Mouse (Mus musculus): Measurements from ENCODE around the gene Ripk3. TPM values are rescaled to one million over a fixed set of nuclear protein-coding genes. Genes with fewer than 3 reads are reported as not detected.

Ripk3 gene
- total RNA-seq, 1 experiment = 9.0 TPM

DNA sequence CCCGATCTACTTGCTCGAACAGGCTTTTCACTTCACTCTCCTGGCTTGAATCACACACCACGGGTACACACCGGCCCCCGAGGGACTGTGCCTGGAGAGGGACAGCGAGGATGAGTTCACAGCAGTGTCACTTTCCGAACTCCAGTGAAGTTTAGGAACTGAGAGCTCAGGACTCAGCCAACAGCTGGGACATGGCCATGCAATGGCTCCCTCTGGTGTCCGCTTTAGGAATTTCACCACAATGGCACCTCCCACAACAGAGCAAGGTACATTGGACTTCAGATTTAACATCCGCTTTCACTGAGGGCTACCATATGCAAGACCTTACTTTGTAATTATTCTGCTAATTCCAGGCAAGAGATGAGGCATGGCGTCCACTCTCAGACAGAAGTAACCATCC is 45.0 kb downstream of the Ripk3 start:
- Histone ChIP-seq H3K36me3 (ENCODE audit: control insufficient read depth, insufficient read depth, low read length, poor library complexity, severe bottlenecking) (peaks cover 2% of the 10 kb centered on the region; the same call in 1 of the 2 replicates), H3K9me3 (ENCODE audit: control insufficient read depth, insufficient read depth, low read depth, low read length) (no peaks in the 10 kb centered on the region), H3K4me3 (ENCODE audit: insufficient read depth in 1 of 2, low read depth in 1 of 2, low read length in 2 of 2, poor library complexity in 1 of 2, severe bottlenecking in 1 of 2) (no peak overlapping the region), H3K9ac (ENCODE audit: insufficient read depth, low read depth, low read length, poor library complexity, severe bottlenecking) (no peak overlapping the region), H3K27ac (ENCODE audit: insufficient read depth, low read depth, low read length, poor library complexity, severe bottlenecking) (no peak overlapping the region), H3K4me1 (ENCODE audit: control insufficient read depth in 2 of 2, insufficient read depth in 2 of 2, low read length in 2 of 2, poor library complexity in 1 of 2) (peaks cover 2 to 3% of the 10 kb centered on the region in 2 experiments; a peak in 2 of 4 replicates)
- peak; percentile 75 for DNase-seq (ENCODE audit: low read depth, low spot score)
- in situ Hi-C loops (cut with MboI; ENCODE audit: low sequenced_read_pairs in 2 of 2, unreplicated experiment in 2 of 2) = loop anchor here in 1 of 2 experiments (5.0 kb wide), 1 partner anchor 61 kb away; the partner anchor contains the start of gene Tinf2
- 0 out of 2 replicates have a peak, but pooled peaks have one; percentile 6 for TF ChIP-seq ZNF384 (IDR thresholded peaks at IDR 0.05; ENCODE audit: low read depth, low read length)
- TF ChIP-seq MAFK (IDR thresholded peaks at IDR 0.05; ENCODE audit: insufficient read depth, low read depth, low read length) = no peak
- peak; percentile 95 for TF ChIP-seq ZC3H11A (IDR thresholded peaks at IDR 0.05; ENCODE audit: borderline replicate concordance, low read depth, low read length)
- TF ChIP-seq HCFC1 (IDR thresholded peaks at IDR 0.05; ENCODE audit: borderline replicate concordance, insufficient read depth, low read length) = peak; percentile 35; the same call in 1 of the 2 replicates
- TF ChIP-seq CHD2 (IDR thresholded peaks at IDR 0.05; ENCODE audit: low read depth, low read length) = no peak

DNA sequence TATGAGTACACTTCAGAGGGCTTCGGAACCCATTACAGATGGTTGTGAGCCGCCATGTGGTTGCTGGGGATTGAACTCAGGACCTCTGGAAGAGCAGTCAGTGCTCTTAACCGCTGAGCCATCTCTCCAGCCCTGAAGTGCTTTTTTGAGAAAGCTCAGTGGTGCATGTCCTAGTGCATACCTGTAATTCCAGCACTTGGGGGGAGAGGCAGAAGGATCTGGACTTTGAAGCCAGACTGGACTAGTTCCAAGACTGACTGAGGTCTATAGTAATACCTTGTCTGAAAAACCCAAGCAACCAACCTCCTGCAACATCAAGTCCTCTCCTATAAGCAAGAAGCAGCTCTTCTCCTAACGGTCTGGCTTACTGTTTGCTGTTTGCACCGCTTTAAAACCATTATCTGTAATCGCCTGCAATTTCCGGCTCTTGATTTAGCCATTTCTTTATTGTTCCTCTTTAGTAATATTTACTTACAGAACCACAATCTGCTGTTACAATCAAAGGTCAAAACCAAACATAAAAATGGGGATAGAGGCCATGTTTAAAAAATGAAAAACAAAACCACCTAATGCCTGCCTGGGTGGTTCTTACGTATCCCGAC is 51.5 kb downstream of the Ripk3 start:
- Histone ChIP-seq H3K9ac (ENCODE audit: insufficient read depth, low read depth, low read length, poor library complexity, severe bottlenecking) (no peak overlapping the region), H3K4me3 (ENCODE audit: insufficient read depth in 1 of 2, low read depth in 1 of 2, low read length in 2 of 2, poor library complexity in 1 of 2, severe bottlenecking in 1 of 2) (no peak overlapping the region), H3K9me3 (ENCODE audit: control insufficient read depth, insufficient read depth, low read depth, low read length) (no peaks in the 10 kb centered on the region), H3K36me3 (ENCODE audit: control insufficient read depth, insufficient read depth, low read length, poor library complexity, severe bottlenecking) (peaks cover 2% of the 10 kb centered on the region; the same call in 1 of the 2 replicates), H3K27ac (ENCODE audit: insufficient read depth, low read depth, low read length, poor library complexity, severe bottlenecking) (no peak overlapping the region), H3K4me1 (ENCODE audit: control insufficient read depth in 2 of 2, insufficient read depth in 2 of 2, low read length in 2 of 2, poor library complexity in 1 of 2) (no peaks in the 10 kb centered on the region)
- TF ChIP-seq HCFC1 (IDR thresholded peaks at IDR 0.05; ENCODE audit: borderline replicate concordance, insufficient read depth, low read length) (no peak), ZNF384 (IDR thresholded peaks at IDR 0.05; ENCODE audit: low read depth, low read length) (no peak)
- in situ Hi-C loops (cut with MboI; ENCODE audit: low sequenced_read_pairs in 2 of 2, unreplicated experiment in 2 of 2) = no loop called here
- DNase-seq (ENCODE audit: low read depth, low spot score) = no peak

DNA sequence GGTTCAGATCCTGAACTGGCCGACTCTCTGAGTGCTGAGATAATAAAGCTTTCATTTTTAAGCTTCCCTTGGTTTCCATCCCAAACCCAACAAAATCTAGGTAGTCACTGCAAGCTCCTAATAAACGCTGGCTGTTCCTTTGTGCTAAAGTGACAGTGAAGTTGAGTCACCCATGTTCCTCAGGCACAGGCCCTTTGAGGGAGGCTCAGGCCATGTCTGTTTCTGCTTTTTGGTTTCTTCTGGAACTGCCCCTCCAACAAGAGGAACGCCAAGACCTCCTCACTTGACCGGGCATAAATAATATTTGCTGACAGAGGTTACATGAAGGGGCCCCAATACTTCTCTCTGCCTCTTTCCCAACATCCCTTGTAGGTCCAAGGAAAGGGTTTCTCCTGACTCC is 52.9 kb downstream of the Ripk3 start:
- in situ Hi-C loops (cut with MboI; ENCODE audit: low sequenced_read_pairs in 2 of 2, unreplicated experiment in 2 of 2) = no loop called here
- Histone ChIP-seq H3K27ac (ENCODE audit: insufficient read depth, low read depth, low read length, poor library complexity, severe bottlenecking) (no peak overlapping the region), H3K9me3 (ENCODE audit: control insufficient read depth, insufficient read depth, low read depth, low read length) (no peaks in the 10 kb centered on the region), H3K9ac (ENCODE audit: insufficient read depth, low read depth, low read length, poor library complexity, severe bottlenecking) (no peak overlapping the region), H3K4me1 (ENCODE audit: control insufficient read depth in 2 of 2, insufficient read depth in 2 of 2, low read length in 2 of 2, poor library complexity in 1 of 2) (no peaks in the 10 kb centered on the region), H3K4me3 (ENCODE audit: insufficient read depth in 1 of 2, low read depth in 1 of 2, low read length in 2 of 2, poor library complexity in 1 of 2, severe bottlenecking in 1 of 2) (no peak overlapping the region), H3K36me3 (ENCODE audit: control insufficient read depth, insufficient read depth, low read length, poor library complexity, severe bottlenecking) (peaks cover 2% of the 10 kb centered on the region; the same call in 1 of the 2 replicates)
- no peak for DNase-seq (ENCODE audit: low read depth, low spot score)
- TF ChIP-seq ZNF384 (IDR thresholded peaks at IDR 0.05; ENCODE audit: low read depth, low read length) = no peak
- no peak for TF ChIP-seq ZC3H11A (IDR thresholded peaks at IDR 0.05; ENCODE audit: borderline replicate concordance, low read depth, low read length)
- no peak for TF ChIP-seq MAFK (IDR thresholded peaks at IDR 0.05; ENCODE audit: insufficient read depth, low read depth, low read length)
- TF ChIP-seq HCFC1 (IDR thresholded peaks at IDR 0.05; ENCODE audit: borderline replicate concordance, insufficient read depth, low read length) = no peak
- TF ChIP-seq CHD2 (IDR thresholded peaks at IDR 0.05; ENCODE audit: low read depth, low read length) = no peak

DNA sequence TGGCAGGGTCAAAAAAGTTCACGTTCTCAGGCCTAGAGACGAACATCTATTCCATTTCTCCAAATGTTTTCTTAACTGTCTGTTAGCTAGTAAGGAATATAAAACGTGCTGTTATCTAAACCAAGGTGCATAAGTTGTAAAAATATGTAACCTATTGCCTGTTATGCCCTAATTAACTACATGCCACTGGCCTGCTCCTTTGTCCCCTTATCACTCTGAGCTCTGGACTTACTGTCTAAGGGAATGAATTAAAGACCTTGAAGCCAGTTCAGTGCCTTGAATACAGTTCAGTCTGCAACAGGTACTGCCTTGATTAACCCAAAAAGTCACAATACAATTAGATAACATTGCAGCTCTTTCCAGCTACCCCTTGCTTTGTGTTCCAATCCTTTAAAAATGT is 53.3 kb downstream of the Ripk3 start:
- H3K4me3 ChIP-seq (ENCODE audit: insufficient read depth in 1 of 2, low read depth in 1 of 2, low read length in 2 of 2, poor library complexity in 1 of 2, severe bottlenecking in 1 of 2) = no peak overlapping the region
- peaks cover 2% of the 10 kb centered on the region; the same call in 1 of the 2 replicates for H3K36me3 ChIP-seq (ENCODE audit: control insufficient read depth, insufficient read depth, low read length, poor library complexity, severe bottlenecking)
- no peak overlapping the region for H3K9ac ChIP-seq (ENCODE audit: insufficient read depth, low read depth, low read length, poor library complexity, severe bottlenecking)
- no peaks in the 10 kb centered on the region for H3K9me3 ChIP-seq (ENCODE audit: control insufficient read depth, insufficient read depth, low read depth, low read length)
- no peak for DNase-seq (ENCODE audit: low read depth, low spot score)
- no peak for TF ChIP-seq ZNF384 (IDR thresholded peaks at IDR 0.05; ENCODE audit: low read depth, low read length)
- TF ChIP-seq MAFK (IDR thresholded peaks at IDR 0.05; ENCODE audit: insufficient read depth, low read depth, low read length) = no peak
- TF ChIP-seq ZC3H11A (IDR thresholded peaks at IDR 0.05; ENCODE audit: borderline replicate concordance, low read depth, low read length) = no peak
- no peak for TF ChIP-seq CHD2 (IDR thresholded peaks at IDR 0.05; ENCODE audit: low read depth, low read length)
- no peak for TF ChIP-seq HCFC1 (IDR thresholded peaks at IDR 0.05; ENCODE audit: borderline replicate concordance, insufficient read depth, low read length)
- no peak overlapping the region for H3K27ac ChIP-seq (ENCODE audit: insufficient read depth, low read depth, low read length, poor library complexity, severe bottlenecking)
- in situ Hi-C loops (cut with MboI; ENCODE audit: low sequenced_read_pairs in 2 of 2, unreplicated experiment in 2 of 2) = no loop called here
- no peaks in the 10 kb centered on the region for H3K4me1 ChIP-seq (ENCODE audit: control insufficient read depth in 2 of 2, insufficient read depth in 2 of 2, low read length in 2 of 2, poor library complexity in 1 of 2)

Other genes with a start within 250 kb of the Ripk3 start
- 28.5 and 108 TPM in 2 replicates for gene Pck2, start 248.6 kb downstream of the Ripk3 start, total RNA-seq (2012; rRNA removed)
- gene Dcaf11, start 228.9 kb downstream of the Ripk3 start, total RNA-seq (2012; rRNA removed) = 17.5 and 28.8 TPM in 2 replicates
- gene A730061H03Rik, start 228.5 kb downstream of the Ripk3 start, total RNA-seq (2012; rRNA removed) = not detected in 2 replicates
- 0.71 and 1.6 TPM in 2 replicates for gene Fitm1, start 213.2 kb downstream of the Ripk3 start, total RNA-seq (2012; rRNA removed)
- gene Psme1, start 210.7 kb downstream of the Ripk3 start, total RNA-seq (2012; rRNA removed) = 32.8 and 59.5 TPM in 2 replicates
- gene Emc9, start 203.6 kb downstream of the Ripk3 start, total RNA-seq (2012; rRNA removed) = 4.9 and 9.2 TPM in 2 replicates
- gene Psme2, start 197.8 kb downstream of the Ripk3 start, total RNA-seq (2012; rRNA removed) = 44.0 and 74.3 TPM in 2 replicates
- gene Rnf31, start 197.2 kb downstream of the Ripk3 start, total RNA-seq (2012; rRNA removed) = 13.1 and 33.7 TPM in 2 replicates
- gene Irf9, start 185.3 kb downstream of the Ripk3 start, total RNA-seq (2012; rRNA removed) = 5.8 and 17.5 TPM in 2 replicates
- 5.8 and 11.8 TPM in 2 replicates for gene Rec8, start 170.8 kb downstream of the Ripk3 start, total RNA-seq (2012; rRNA removed)
- gene Ipo4, start 152.9 kb downstream of the Ripk3 start, total RNA-seq (2012; rRNA removed) = 62.9 and 111 TPM in 2 replicates
- gene Gm49378, start 151.0 kb downstream of the Ripk3 start, total RNA-seq (2012; rRNA removed) = not detected in 2 replicates
- gene Tm9sf1, start 145.1 kb downstream of the Ripk3 start, total RNA-seq (2012; rRNA removed) = 41.1 and 76.1 TPM in 2 replicates
- gene Tssk4, start 138.7 kb downstream of the Ripk3 start, total RNA-seq (2012; rRNA removed) = not detected in 2 replicates
- 13.0 and 16.5 TPM in 2 replicates for gene Mdp1, start 128.4 kb downstream of the Ripk3 start, total RNA-seq (2012; rRNA removed)
- gene Gmpr2, start 116.9 kb downstream of the Ripk3 start, total RNA-seq (2012; rRNA removed) = 15.3 and 18.2 TPM in 2 replicates
- 187 and 253 TPM in 2 replicates for gene Nedd8, start 116.7 kb downstream of the Ripk3 start, total RNA-seq (2012; rRNA removed)
- 26.1 and 60.9 TPM in 2 replicates for gene Tinf2, start 107.0 kb downstream of the Ripk3 start, total RNA-seq (2012; rRNA removed)
- gene Tgm1, start 74.9 kb downstream of the Ripk3 start, total RNA-seq (2012; rRNA removed) = 13.4 and 31.6 TPM in 2 replicates
- 34.0 and 95.5 TPM in 2 replicates for gene Rabggta, start 66.6 kb downstream of the Ripk3 start, total RNA-seq (2012; rRNA removed)
- gene Dhrs1, start 43.2 kb downstream of the Ripk3 start, total RNA-seq (2012; rRNA removed) = 9.6 and 18.0 TPM in 2 replicates
- gene Nop9, start 43.2 kb downstream of the Ripk3 start, total RNA-seq (2012; rRNA removed) = 30.0 and 38.3 TPM in 2 replicates
- gene Cideb, start 30.4 kb downstream of the Ripk3 start, total RNA-seq (2012; rRNA removed) = 2.2 and 4.1 TPM in 2 replicates
- gene Ltb4r2, start 27.4 kb downstream of the Ripk3 start, total RNA-seq (2012; rRNA removed) = 1.5 and 7.1 TPM in 2 replicates
- 0.67 and 2.1 TPM in 2 replicates for gene Ltb4r1, start 22.9 kb downstream of the Ripk3 start, total RNA-seq (2012; rRNA removed)
- gene Adcy4, start 4.8 kb downstream of the Ripk3 start, total RNA-seq (2012; rRNA removed) = 0.27 and 0.32 TPM in 2 replicates
- gene Nfatc4, start 34.3 kb upstream of the Ripk3 start, total RNA-seq (2012; rRNA removed) = 6.4 and 25.4 TPM in 2 replicates
- gene Nynrin, start 65.1 kb upstream of the Ripk3 start, total RNA-seq (2012; rRNA removed) = 7.1 and 10.4 TPM in 2 replicates
- gene Cbln3, start 95.5 kb upstream of the Ripk3 start, total RNA-seq (2012; rRNA removed) = 0.04 and 0.11 TPM in 2 replicates
- 7.2 and 15.8 TPM in 2 replicates for gene Khnyn, start 96.1 kb upstream of the Ripk3 start, total RNA-seq (2012; rRNA removed)
- 8.2 and 11.1 TPM in 2 replicates for gene Sdr39u1, start 111.4 kb upstream of the Ripk3 start, total RNA-seq (2012; rRNA removed)
- not detected in 2 replicates for gene Cma1, start 155.8 kb upstream of the Ripk3 start, total RNA-seq (2012; rRNA removed)
- not detected in 2 replicates for gene Cma2, start 162.1 kb upstream of the Ripk3 start, total RNA-seq (2012; rRNA removed)
- not detected in 2 replicates for gene Mcpt1, start 229.1 kb upstream of the Ripk3 start, total RNA-seq (2012; rRNA removed)
- not detected in 2 replicates for gene Mcpt9, start 241.6 kb upstream of the Ripk3 start, total RNA-seq (2012; rRNA removed)

Data from ES-E14 (cell line).